Mouse (Mus musculus) kidney, postnatal 25 days (tissue): ENCODE data around the gene Tst.
A peak's percentile ranks its signal among the peaks of the same experiment; 100 is the strongest.

Experiments used
- DNase-seq, 2 experiments: peaks; one replicate each; pipeline ENCODE4 v3.0.0; 2021; ENCODE audit warnings: mixed read lengths in 2 of 2

Gene Tst

GRCm38 (mm10) chr15:78429139-78429459 is 23.4 kb upstream of the Tst start:
- DNase-seq: no peak

- DNase-seq: peak; percentile 83 to 91
Observed at GRCm38 (mm10) chr15:78428391-78429138, 22.9 kb upstream of the Tst start, which contains the start of gene Kctd17. Gene Kctd17, plus strand, starts transcription at chr15:78428564.

- DNase-seq: no peak
Observed at GRCm38 (mm10) chr15:78425230-78425629, 19.5 kb upstream of the Tst start.

GRCm38 (mm10) chr15:78424507-78424906 is 18.8 kb upstream of the Tst start:
- peak; percentile 77 to 94 for DNase-seq

GRCm38 (mm10) chr15:78422046-78422956 is 16.6 kb upstream of the Tst start:
- DNase-seq: peak; percentile 85 to 86

- DNase-seq: no peak
Observed at GRCm38 (mm10) chr15:78420395-78420794, 14.7 kb upstream of the Tst start.

GRCm38 (mm10) chr15:78416937-78417336 is 11.2 kb upstream of the Tst start:
- peak; percentile 82 to 92 for DNase-seq

- DNase-seq: no peak
Observed at GRCm38 (mm10) chr15:78414157-78414556, 8.4 kb upstream of the Tst start.

GRCm38 (mm10) chr15:78413719-78414117 is 8.0 kb upstream of the Tst start:
- no peak for DNase-seq

- no peak for DNase-seq
Observed at GRCm38 (mm10) chr15:78413083-78413718, 7.5 kb upstream of the Tst start.

GRCm38 (mm10) chr15:78409570-78410052 is 3.9 kb upstream of the Tst start:
- peak; percentile 73 to 91 for DNase-seq

GRCm38 (mm10) chr15:78406293-78406934 is 707 bp upstream of the Tst start, which contains the start of gene Mpst:
Gene Mpst, plus strand, starts transcription at chr15:78406416.
- DNase-seq: peak; percentile 91 to 96

- no peak for DNase-seq
Observed at GRCm38 (mm10) chr15:78405098-78405497, 609 bp downstream of the Tst start.

GRCm38 (mm10) chr15:78403896-78404295 is 1.8 kb downstream of the Tst start:
- DNase-seq: peak; percentile 84 to 92

- DNase-seq: peak; percentile 85 to 94
Observed at GRCm38 (mm10) chr15:78403301-78403741, 2.4 kb downstream of the Tst start.

GRCm38 (mm10) chr15:78402423-78402822 is 3.3 kb downstream of the Tst start:
- peak; percentile 63 to 80 for DNase-seq

- peak; percentile 85 to 88 for DNase-seq
Observed at GRCm38 (mm10) chr15:78401921-78402320, 3.8 kb downstream of the Tst start.

- DNase-seq: no peak
Observed at GRCm38 (mm10) chr15:78401345-78401744, 4.4 kb downstream of the Tst start.

GRCm38 (mm10) chr15:78395478-78395962 is 10.2 kb downstream of the Tst start, which contains the start of gene Tex33:
Gene Tex33, minus strand, starts transcription at chr15:78395912.
- DNase-seq: peak; percentile 50 to 81

- no peak for DNase-seq
Observed at GRCm38 (mm10) chr15:78390855-78391254, 14.9 kb downstream of the Tst start.

- no peak for DNase-seq
Observed at GRCm38 (mm10) chr15:78385564-78385963, 20.1 kb downstream of the Tst start.
